Mouse (Mus musculus): ENCODE results near the gene Lsm2.
"Not testable (repeated sequence)": the region's sequence is repeated elsewhere in the genome, so short reads cannot be mapped to it uniquely, and the experiment has no call there.

The Lsm2 gene

DNA sequence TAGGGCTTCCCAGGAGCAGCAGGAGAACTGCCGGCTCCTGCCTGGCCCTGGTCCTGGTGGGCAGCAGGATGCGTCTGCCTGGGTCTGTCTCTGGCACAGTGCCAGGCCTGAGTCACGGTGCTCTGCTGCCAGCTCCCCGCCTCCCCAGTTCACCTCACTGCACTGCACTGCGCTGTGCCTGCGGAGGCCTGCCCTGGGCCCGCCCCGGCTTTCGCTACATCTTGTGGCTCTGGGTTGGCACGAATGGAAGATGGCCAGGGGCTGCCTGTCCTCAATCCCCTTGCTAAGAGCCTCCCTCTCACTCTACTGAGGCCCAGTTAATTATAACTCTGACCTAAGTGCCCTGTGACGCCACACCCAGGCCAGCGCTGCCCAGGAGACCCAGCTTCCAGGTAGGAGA is 34.7 kb downstream of the Lsm2 start, which contains the start of gene Vwa7:
Gene Vwa7, plus strand, starts transcription at position 204 of the 400 bp plus-strand sequence.
- DNase-seq, result no peak

DNA sequence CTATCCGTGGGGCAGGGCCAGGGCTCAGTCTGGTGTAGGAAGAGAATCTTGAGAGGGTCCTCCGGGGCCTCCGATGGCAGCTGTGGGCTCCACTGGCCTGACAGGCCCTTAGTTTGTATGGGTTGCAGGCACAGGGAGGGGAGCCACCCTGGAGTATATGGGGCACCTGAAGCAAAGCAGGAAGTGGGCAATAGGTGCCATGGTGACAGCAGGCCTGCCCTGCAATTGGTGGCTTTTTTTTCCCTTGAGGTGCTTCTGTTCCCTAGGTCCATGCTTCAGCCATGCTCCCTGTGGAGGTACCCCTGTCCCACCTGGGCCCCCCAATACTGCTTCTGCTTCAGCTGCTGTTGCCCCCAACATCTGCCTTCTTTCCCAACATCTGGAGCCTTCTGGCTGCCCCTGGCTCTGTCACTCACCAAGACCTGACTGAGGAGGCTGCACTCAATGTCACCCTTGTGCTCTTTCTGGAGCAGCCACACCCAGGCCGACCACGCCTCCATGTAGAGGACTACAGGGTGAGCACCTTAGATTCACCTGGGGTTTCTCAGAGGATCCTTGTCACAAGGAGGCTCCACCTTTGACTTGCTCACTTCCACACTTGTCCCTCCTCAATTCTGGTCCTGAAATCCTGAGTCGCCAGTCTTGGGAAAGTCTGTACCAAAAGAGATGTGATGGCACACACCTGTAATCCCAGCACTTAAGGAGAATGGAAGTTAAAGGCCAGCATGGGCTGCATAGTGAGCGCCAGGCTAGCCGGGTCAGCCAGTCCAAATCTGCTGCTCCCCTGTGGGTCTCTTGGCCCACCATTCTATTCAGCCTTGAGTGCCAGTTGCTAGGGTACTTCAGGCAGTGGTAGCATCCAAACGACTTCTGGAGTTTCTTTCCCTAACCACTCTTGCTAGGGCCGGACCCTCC is 35.4 kb downstream of the Lsm2 start:
- DNase-seq, result peak; percentile 5

DNA sequence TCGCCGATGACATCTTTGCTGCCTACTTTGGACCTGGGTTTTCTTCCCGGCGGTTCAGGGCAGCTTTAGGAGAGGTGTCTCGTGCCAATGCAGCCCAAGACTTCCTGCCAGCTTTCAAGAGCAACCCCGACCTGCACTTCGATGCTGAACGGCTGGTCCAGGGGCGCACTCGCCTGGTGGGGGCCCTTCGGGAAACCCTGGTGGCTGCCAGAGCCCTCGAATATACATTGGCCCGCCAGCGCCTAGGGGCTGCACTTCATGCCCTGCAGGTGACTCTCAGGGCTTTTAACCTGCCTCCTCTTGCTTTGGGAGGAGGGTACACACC is 36.0 kb downstream of the Lsm2 start:
- DNase-seq, result peak; percentile 3

DNA sequence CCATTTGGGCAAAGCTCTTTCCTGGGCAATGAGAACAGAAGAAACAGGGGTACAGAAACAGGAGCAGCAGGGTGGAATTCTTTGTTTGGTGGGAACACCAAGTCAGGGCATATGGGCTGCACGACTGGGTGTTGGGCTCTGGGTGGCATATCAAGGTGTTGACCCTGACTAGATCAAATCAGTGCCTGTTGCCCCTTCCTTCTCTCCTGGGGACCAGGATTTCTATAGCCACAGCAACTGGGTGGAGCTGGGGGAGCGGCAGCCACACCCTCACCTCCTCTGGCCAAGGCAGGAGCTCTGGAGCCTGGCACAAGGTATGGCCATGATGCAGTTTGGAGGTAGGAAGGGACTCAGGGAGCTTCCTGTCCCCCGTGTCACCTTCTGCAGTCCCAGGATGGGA is 36.5 kb downstream of the Lsm2 start:
- no peak for DNase-seq

DNA sequence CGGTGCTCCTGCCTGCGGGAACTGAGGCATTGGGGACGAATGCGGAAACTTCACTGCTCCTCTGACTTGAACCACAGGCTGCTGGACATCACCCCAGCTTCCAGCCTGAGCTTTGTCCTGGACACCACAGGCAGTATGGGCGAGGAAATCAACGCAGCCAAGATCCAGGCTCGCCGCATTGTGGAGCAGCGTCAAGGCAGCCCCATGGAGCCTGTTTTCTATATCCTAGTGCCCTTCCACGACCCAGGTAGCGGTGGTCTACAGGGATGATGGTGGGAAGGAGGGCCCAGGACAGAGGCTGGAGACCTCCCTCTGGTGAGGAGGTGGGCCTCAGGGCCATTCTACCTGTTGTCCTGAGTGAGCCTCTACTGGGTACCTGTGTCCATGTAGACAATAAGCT is 38.2 kb downstream of the Lsm2 start:
- no peak for DNase-seq

DNA sequence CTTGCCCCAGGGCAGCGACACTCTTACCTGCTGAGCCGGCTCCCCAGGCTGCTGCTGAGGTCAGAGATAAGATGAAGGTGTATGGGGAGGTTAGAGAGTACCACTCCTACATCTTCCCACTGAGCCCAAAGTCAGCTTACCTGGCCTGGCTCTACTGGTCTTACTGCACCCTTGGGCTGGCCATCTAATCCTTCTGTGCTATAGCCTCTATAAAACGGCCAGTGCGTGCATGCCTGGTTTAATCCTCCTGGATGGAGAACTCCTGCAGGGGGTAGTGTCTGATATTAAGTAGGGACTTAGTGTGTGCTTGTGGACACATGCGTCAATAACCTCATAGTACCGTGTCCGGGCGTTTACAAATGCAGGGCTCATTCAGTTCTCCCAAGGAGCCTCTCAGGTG is 38.9 kb downstream of the Lsm2 start:
- no peak for DNase-seq

DNA sequence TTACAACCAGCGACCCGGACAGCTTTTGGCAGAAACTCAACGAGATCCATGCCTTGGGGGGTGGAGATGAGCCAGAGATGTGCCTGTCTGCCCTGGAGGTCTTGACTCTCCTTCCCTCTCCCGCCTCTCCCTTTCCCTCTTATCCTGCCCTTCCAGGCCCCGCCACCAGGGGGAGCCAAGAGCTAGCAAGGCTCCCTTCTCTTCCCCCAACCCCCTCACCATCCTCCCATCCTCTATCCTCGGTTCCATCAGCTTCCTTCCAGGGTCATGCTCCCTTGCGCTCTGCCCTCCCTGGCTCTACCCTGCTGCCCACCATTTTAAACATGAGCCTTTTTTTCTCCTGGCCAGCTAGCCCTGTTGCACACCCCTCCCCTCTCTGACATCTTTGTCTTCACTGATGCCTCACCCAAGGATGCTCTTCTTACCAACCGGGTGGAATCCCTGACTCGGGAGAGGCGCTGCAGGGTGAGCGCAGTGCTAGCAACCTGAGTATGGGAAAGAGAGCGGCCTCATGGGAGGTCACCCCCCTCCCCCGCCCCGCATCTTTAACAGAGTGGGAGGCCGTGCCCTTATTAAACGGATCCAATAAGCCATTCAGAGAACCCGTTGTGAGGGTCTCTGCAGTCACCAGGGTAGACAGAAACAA is 39.6 kb downstream of the Lsm2 start:
- DNase-seq, result peak; percentile 90

DNA sequence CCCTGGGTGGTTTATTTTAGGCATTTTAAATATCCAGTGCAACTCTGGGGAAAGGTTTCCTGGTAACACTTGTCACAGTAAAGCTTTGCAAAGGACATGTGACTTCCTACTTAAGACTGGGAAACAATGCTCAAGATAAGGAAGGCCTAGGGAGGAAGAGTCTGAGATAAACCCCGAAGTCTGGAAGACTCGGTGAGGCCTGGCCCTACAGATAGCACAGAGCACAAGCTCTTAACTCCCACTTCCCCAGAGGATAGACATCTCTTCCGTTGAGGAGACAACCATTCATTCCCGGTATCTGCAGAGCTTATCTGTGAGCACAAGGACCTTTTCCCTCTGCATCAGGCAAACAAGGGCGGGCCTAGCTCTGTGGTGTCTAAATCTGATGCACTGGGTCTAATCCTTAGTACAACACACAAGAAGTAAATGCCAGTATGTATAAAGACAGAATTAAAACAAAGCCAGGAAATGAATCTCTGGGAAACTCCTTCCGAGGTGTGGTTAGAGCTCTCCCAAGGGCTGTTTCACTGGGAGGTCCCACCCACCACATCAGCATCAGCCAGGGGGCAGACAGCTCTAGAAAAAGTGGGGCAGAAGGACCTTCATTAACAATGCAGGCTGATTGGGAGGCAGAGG is 40.3 kb downstream of the Lsm2 start:
- DNase-seq, result peak; percentile 68

DNA sequence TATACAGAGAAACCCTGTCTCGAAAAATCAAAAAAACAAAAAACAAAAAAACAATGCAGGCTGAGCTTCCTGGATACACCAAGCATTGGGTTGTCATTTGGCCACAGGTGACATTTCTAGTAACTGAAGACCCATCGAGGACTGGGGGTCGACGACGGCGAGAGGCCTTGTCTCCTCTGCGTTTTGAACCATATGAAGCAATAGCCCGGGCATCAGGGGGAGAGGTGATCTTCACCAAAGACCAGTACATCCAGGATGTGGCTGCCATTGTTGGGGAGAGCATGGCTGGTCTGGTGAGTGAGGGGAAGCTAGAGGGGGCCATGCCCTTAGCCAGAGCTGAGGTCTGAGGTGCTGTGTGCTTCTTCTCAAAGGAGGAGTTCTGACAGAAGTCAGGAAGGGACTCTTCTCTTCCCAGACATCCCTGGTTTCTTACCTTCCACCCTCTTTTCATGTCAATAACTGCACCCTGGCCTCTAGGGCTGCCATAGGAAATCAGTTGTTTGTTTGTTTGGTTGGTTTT is 40.9 kb downstream of the Lsm2 start:
- no peak for DNase-seq

DNA sequence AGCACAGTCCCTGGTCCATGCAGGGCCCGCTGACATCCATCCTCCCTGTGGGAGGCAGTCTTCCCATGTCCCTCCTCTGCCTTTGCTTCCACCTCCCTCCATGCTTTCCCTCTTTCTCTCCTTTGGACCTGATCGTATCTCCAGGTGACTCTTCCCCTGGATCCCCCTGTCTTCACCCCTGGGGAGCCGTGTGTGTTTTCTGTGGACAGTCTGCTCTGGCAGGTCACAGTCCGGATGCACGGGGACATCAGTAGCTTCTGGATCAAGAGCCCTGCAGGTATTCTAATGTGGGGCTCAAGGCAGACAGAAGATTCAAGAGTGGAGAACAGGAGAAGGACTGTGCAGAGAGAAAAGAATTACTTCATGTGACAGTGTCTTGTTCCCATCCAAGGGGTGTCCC is 41.6 kb downstream of the Lsm2 start:
- DNase-seq, result no peak

DNA sequence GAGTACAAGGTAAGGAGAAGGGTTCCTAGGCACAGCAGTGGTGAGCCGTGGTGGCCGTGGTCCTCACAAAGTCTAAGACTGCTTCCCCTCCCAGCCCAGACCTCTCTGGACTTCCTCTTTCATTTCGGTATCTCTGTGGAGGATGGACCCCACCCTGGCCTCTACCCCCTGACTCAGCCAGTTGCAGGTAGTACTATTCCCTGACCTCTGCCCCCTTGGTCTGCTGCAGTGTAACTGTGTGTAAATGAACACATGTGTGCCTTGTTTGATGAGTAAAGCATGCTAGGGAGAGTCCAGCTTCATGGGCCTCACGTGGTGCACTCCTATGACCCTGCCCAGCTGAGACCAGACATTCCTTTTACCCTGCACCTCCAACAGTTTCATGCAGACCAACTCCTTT is 42.1 kb downstream of the Lsm2 start:
- DNase-seq, result no peak

DNA sequence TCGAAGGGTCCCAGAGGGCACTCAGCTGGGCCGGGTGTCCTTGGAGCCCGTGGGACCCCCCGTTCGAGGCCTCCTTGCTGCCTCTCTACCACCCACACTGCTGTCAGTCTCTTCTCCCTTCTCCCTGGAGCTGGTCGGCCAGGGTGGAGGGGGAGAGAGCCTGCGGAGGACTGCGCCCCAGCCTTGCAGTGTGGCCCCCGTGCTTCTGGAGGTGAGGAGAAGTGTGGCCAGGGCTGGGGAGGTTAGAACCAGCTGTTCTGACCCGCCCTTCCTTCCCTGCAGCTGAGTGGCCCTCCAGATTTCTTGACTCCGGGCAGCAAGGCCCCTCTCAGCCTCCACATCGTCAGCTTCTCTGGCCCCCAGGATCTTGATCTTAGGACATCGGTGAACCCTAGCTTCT is 42.6 kb downstream of the Lsm2 start:
- DNase-seq, result no peak

DNA sequence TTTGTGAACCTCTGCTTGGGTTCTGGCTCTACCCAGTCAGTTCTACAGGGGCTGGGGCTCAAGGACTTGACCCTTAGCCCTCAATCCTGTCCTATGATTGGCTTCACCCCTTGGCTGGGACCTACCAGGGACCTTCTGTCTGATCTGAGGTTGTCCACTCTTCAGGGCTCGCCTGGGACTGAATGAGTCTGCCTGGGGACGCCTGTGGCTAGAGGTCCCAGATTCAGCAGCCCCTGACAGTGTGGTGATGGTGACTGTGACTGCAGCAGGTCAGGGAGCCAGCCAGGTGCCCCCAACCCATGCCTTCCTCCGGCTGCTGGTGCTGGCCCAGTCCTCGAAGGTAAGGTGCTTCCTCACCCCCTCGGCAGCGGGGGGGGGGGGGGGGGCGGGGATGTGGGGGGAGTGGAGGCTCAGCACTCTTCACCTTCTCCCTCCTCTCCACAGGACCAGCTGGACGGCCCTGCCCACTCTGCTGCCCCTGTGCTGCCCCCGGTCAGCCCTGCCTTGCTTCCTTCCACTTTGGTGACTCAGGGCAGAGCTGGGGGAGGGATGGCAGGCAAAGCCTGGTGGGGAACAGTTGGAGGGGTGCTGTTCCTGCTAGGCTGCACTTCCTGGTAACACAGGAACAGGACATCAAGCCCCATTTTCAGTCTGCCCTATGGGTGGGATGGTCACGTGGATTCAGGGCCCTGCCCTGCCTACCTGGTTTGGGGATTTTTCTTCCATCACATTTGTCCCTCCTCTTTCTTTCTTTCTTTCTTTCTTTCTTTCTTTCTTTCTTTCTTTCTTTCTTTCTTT is 43.2 kb downstream of the Lsm2 start:
- no peak for DNase-seq

DNA sequence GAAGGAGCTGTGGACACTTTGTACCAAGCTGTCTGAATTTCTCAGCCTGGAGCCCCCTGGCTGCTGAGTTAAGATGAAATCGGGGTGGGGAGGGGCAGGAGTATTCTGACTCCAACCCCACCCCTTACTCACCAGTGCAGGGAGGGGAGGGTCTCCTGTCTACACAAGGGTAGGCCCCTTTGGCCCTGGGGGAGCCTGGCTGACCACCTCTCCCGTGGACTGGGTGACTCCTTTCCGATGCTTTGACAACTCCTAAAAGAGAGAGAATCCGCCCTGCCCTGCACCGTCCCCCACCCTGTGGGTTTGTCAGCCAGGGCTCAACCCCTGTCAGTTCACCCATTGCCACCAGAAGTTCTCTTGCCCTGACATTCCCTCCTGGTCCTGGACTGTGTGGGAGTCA is 44.5 kb downstream of the Lsm2 start:
- DNase-seq, result no peak

DNA sequence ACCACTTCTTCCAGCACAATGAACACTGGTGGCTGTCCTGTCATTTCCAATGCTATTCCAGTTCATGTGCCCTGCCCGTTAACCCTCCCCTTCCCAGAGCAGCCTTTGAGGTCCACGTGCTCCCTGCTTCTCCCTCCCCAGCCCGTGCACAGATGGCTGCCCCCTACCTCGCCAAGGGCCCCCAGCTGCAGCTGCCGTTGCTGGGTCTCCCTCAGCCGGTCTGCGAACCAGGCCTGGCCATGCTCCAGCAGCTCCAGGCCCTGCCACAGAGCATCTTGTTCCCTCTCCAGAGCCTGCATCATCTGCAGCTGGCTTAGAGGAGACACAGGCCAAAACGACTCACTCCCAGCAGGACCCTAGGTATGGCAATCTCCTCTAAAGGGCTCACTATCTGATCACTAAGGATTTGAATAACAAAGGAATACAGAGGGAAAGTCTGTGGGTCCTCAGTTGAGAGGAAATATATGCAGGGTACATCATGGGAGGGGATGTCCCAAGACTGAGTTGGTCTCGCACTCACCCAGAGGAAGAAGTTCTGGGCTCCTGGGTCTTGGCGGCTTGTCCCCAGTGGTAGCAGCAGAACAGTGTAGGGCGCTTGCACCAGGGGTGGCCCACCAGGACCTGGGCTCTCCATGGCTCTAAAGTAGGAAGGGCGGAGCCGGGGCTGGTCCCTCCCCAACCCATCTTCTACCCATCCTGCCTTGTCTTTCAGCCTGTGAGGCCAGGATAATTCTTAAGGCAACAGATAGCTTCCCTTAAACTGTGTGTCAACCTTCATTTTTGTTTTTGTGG is 45.8 kb downstream of the Lsm2 start, which contains the start of gene Sapcd1:
Gene Sapcd1, minus strand, starts transcription at position 740 of the 792 bp plus-strand sequence.
- peak; percentile 36 for DNase-seq

DNA sequence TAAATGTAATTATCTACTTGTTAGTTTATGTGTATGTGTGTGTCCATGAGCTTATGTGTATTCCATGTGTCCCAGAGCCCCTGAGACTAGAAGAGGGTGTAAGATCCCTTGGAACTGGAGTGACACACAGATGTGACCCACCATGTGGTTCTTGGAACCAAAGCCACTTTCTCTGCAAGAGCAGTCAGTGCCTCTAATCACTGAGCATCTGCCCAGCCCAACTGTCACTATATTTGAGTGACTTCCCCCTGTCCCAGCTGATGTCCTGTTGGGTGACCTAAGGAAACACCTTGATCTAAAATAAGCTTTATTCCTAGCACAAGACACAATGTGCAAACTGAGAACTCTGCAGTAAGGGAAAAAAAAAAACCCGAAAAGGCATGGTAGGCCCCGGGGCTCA is 46.7 kb downstream of the Lsm2 start:
- DNase-seq, result no peak

DNA sequence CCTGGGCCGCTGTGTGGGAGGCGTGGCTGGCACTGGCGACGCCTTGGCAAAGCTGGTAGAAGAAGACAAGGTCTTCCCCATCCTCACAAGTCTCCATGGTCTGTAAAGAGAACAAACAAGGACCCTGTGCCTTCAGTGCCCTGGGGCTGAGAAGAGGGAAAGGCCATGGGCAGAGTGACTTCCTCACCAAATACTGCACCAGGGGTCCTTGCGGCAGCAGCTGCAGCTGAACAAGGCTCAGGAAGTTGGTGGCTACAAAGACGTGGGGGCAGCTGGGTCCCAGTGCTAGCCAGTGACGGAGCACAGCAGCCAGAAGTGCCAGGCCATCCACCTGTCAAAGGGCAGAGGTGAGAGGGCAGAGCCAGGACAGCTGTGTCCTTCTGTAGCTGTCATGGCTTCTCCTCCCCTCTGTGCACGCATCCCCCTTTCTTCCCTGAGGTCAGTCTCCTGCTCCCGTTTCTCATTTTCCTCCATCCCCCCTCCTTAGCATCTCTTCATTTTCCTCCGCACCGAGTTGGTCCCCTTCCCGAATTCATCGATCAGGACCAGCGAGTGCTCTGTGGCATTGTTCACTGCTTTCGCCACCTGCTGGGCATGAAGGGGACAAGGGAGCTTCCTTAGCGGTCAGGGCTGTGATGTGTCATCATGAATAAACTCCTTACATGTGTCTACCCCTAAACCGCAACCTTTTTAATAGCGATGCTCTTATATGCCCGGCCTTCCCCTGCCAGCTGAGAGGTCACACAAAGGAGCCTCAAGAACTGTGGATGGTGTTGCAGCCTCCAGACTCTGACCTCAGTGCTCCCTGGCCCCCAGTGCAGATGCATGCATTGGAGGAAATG is 48.2 kb downstream of the Lsm2 start:
- peak; percentile 13 for DNase-seq

DNA sequence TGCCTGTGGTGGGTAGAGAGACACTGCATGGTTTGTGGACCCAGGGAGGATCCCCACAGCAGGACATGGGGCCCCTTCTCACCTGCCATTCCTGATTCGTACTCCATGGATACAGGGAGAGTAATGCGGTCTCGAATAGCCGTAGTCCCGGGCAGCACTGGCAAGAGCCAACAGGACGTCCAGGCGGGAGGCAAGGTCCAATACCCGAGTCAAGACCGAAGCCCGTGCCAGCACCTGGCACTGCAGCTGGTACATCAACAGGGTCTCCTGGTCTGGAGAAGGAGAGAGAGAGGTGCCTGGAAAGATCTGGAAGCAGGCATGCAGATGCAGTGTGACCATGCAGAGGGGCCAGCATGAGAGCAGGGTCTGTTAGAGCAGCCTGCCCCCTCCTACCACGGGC is 49.6 kb downstream of the Lsm2 start:
- no peak for DNase-seq

DNA sequence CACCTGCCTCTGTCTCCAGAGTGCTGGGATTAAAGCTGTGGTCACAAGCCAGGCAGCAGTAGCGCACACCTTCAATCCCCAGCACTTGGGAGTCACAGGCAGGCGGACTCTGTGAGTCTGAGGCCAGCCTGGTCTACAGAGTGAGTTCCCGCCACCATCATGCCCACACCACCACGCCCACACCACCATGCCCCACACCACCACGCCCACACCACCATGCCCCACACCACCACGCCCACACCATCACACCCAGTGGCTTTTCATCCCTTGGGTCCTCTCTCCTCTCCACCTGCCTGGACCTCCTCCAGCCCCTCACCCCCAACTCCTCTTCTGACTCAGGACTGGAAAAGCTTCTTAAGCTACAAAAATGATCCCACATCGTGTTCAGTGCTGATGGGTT is 50.2 kb downstream of the Lsm2 start:
- DNase-seq, result no peak

DNA sequence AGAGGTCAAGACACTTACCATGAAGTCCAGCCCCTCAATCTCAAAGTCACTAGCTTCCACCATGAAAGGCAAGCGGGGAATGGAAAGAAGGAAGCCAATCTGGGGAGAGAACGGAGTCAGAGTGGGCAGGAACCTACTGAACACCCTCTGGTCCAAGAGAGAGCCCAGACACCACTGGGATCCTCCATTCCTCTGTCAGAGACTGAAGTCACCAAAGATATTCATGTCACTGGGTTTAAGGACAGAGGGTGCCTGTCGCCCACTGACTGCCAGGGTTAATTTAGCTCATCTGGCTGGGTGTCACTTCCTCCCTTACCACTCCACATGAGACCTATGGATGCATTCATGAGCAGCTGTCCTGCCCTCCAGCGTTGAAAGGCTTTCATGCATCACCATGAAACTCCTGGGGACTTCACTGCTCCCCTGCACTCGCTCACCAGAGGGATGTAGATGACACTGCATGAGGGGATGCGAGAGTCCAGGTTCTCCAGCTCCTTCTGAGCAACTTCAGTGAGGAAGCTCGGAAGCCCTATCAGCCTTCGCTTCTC is 50.7 kb downstream of the Lsm2 start:
- DNase-seq, result no peak

DNA sequence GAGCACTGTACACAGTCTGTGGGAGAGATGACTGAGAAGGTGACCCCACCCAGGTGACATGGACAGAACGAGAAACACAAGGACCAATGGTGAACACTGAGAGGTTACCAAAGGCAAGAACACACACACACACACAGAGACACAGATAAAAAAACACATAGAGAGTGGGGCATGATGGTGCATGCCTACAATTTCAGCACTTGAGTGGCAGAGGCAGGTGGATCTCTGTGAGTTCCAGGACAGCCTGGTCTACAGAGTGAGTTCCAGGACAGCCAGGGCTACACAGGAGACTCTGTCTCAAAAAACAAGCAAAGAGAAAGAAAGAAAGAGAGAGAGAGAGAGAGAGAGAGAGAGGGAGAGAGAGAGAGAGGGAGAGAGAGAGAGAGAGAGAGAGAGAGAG is 52.0 kb downstream of the Lsm2 start:
- not testable (repeated sequence) for DNase-seq
